Mouse (Mus musculus) kidney, postnatal 4 days (tissue): ENCODE measurements at regions not wholly inside any gene's neighbourhood (a gene's known extent, or its start where the extent isn't known, plus 50 kb on each side); places are given as distances from the start of the nearest gene placed in this dataset.

Experiments
- DNase-seq, 2 experiments: peaks; one replicate each; pipeline ENCODE4 v3.0.0; 2021; ENCODE audit warnings: mixed read lengths in 2 of 2

DNA sequence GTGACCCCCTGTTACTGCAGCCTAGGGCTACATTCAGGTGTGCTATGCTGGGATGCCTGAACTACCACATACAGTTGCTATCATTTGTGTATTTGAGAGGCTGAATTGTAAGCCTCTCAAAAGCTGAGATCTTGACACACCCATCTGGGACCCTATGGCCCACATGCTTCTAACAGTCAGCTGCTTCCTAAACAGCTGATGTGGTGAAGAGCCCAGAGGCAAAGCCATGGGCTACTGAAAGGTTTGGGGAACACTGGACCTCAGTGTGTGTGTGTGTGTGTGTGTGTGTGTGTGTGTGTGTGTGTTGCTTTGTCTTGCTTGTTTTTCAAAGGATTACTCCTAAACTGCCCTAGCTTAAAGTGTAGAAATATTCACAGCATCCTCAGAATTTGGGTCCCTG, 75.0 kb downstream of the Lbh start:
- DNase-seq: no peak

DNA sequence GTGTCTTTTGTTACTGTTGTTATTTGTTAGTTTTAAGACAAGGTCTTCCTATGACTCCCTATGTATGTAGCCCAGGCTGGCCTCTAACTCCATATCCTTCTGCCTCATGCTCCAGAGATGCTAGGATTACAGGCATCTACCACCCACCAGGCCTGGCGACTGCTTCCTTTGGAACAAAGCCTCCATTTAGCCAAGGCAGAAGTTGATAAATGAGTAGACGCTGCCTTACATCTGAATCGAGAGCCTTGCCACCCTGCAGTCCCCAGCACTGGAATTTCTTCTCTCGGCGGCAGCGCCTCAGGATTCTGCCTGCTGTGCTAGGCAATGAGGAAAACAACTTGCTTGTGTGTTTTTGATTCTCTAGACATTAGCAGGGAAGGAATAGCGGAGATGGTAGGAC, 75.5 kb downstream of the Lbh start:
- DNase-seq: no peak

DNA sequence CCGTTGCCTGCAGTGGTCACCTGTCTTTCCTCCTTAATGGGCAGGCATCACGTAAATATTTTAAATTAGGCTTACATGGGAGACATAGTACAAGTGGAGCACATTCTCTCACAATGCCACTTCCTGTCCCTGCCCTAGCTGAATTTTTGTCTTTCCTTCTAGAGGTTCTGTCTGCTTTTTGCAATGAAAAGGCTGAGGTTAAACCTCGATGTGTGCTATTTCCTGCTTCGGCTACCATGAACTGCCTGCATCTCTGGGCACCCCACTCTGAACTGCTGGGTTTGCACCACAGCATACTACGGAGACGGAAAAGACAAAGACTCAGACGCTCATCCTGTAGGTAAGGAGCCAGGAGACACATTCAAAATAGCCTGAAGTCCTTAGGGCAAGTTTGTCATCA, 78.4 kb downstream of the Lbh start:
- no peak for DNase-seq

DNA sequence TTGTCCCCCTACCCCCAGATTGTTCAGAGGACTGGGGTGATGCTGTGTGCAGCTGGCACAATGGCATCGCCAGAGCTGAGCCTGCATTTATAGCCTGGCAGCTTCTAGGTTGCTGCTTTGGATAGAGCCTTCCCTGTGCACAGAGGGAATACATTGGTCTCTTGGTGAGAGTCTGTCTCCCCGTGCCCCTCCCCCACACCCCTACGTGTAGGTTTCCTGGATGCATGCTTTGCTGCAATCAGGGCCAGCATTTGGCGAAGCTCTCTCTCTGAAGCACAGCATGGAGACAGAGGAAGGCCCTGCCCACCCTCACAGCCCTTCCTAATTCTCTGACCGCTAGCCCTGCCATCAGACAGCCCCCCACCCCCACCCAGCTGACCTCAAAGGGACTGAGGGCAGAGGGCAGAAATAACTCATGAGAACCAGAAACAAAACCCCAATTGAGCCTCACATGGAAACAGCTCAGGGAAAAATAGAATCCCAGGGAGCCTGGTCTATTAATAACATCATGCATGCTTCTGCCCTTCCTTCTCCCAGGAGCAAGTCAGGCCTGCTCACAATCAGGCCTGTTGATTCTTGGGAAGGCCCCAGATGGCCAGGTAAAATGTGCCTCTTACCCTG, 79.3 kb downstream of the Lbh start:
- peak; percentile 42 to 62 for DNase-seq

DNA sequence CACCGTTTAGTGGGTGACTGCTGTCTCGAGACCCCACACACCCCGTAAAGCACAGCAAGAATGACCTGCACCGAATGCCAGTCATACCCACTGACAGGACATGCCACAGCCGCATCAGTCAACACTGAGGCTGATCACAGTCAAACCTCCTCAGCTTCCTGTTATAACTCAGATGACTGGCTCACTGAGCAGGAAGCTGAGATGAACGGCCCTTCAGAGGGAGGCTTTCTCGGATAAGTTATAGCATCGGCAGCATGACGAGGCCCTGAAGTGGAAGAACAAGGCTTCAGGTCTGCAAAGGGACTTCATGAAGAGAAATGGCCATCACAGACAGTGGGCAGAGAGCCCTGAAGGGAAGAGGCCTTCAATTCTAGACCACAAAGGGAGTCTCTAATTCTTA, 87.0 kb downstream of the Lbh start:
- DNase-seq: no peak

DNA sequence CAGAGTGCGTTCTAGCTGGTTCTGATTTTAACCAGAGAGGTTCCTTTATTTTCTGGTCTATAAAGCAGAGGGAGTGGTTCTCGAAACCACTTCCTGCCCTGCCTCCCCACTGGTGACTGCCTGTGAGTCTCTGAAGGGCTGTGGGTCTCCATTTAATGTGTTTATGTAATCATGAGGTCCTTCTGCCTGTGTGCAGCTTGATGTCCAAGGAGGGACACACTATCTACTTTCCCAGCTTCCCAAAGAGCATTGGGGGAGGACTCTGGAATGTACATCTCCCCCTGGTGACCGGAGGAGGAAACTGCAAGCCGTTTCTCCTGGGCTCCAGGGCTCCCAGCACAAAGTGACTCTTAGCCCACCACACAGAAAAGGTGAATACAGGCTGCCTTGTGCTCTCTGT, 90.8 kb downstream of the Lbh start:
- peak; percentile 73 to 77 for DNase-seq

DNA sequence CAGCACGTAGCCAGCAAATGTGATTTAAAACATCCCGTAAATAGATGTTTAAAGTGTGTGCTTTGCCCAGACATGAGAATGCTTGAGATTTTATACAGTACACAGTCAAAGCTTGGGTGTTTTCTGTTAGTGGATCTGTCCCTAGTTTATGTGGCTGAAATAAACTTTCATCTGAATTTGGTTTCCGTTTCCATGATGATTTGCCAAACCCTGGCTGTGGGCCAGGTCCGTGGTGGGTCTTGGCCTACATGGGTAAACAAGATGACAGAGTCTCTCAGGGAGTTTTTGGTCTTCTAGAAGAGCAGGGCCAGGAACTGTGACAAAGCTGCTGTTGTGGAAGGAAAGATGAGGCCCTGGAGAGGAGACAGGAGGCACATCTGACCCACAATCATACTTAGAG, 91.9 kb downstream of the Lbh start:
- DNase-seq: peak; percentile 62 to 79

DNA sequence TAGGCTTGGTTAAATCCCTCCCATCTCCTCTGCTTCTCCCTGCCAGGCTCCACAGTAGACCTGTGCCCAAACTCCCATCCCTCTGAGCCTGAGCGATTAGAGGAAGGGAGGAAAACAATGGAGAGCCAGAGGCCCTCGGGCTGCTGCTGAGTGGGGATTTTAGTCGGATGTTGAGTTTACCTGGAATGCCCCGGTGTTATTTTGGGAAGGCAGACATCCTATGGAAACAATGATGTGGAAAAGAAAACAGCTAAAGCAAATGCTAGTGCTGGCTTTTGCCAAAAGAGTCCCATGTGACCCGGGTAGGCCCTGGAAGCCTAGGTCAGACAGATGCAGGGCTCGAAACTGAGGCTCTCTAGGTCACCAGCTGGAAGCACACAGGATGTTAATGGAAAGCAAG, 94.3 kb downstream of the Lbh start:
- DNase-seq: no peak

DNA sequence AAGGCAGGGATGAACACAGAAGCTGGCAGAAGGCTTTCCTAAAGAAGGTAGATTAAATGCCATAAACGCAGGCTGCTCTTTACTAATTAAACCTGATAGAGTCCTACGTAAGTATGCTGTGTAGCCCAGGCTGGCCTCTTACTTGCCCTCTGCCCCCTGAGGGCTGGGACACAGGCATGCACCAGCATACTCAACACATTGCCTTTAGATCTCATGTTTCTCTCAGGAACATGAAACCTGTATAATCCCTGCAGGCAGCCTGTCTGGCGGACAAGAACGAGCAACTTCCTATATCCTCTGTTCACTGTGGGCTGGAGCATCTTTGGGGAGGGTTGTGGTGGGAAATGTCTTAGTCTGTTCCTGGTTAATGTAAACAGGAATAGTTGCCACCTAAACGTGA, 94.8 kb upstream of the Lclat1 start:
- no peak for DNase-seq

DNA sequence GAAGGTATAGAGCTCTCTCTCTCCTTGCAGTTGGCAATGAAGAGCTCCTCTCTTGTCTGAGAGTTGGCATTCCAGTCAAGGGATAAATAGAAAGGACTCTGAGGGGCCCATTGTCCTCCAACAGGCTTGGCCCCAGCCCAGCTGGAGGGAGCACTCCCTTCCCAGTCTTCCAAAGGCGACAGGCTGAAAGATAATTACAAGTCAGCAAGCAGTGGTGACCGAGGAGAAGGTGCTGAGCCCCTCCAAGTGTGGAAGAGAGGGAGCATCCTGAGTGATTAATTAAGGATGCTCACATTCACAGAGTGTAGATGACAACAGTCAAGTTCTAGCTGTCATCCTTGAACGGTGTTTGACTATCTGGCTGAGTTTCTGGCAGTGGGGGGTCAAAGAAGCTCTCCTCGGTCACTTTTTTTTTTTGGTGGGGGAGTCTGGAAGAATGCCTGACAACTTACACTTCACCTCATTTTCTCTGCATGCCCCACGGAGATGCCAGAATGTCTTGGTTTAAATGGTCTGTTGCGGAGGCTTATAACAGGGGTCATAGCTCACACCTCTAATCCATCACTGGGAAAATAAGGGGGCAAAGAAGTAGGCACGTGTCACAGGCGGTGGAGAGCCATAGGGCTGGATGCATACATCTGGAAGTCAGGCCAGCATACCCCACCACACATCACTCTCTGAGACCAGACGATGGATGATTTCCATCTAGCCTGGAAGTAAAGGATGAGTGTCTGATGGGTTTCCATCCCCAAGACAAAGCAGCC, 93.5 kb upstream of the Lclat1 start:
- DNase-seq: no peak

DNA sequence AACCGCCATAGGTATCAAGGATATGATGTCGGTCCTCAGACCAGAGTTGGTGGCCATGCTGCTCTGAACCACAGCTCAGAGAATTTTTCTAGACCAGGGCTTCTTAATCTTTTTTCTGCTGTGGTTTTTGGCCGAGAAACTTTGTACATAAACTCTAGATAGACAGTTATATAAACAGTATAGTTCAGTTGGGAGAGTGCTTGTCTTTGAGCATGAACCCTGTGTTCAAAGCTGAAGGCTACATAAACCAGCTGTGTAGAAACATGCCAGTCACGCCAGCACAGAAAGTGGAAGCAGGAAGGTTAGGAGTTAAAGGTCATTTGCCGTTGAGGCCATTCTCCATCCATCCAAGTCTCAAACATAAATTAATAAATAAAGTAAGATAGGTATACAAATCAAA, 90.6 kb upstream of the Lclat1 start:
- no peak for DNase-seq

DNA sequence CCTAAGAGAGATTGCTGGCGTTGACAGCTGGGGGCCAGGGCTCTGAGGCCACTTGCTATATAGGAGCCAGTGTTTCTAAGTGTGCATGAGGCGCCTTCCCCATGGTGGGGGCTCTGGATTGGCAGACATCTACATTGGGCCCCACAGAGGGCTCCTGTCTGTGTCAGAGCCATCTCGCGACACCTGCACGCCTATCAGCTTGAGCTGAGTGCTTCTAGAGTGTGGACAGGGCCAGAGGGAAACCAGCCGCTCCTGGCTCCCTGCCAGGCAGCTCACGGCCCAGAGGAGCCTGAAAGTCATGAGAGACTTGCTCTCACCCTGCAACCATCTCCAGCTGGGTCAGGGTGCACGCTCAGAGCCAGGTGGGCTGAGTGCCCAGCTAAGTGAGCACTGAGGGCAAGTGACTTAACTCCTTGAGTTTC, 85.1 kb upstream of the Lclat1 start:
- DNase-seq: peak; percentile 75 to 83

DNA sequence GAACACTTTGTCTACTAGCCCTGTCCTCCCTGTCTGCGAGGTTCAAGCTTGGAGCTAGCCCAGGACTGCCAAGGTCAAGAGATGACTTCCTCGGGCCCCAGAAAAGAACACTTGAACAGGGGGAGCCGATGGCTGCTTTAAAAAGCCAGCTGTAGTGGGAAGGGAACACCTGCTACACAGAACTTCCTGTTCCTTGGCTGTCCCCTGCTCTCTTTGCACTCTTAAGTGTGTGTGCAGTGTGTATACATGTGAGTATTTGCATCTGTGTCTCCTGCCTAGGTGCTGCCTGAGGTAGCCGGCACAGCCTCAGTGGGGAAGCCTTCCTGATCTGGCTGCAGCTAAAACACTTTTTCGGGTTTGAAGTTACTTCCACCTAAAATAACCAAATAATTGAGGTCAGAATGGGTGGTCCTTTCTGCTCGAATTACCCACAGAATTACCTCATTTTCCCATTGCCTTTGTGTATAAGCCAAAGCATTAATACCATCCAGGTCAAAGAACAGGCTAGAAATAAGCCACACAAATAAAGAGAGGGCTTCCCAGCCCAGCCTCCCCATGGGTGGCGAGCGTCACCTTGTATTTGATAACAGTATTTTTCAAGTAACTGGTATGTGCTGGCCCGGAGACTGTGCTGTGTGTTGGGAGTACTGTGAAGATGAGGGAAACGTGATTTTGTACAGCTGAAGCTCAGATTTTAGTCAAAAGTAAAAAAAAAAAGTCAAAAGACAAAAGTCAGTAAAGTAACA, 84.2 kb upstream of the Lclat1 start:
- DNase-seq: no peak

DNA sequence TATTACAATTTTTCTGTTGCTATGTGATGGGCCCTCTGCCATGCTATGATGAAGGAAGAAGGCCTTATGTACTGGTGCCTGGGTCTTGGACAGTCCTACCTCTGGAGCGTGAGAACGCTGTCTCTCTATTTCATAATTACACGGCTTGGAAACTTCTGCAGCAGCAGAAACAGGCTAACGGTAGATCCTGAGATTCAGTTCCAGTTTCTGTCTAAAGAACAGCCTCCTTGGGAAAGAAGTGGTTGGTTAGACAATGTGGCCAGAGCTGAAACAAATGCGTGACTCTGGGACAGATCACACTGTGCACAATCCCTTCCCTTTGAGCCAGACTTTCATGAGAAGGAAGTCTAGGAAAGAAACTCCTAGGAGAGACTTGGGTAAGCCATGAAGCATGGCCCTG, 80.7 kb upstream of the Lclat1 start:
- no peak for DNase-seq

DNA sequence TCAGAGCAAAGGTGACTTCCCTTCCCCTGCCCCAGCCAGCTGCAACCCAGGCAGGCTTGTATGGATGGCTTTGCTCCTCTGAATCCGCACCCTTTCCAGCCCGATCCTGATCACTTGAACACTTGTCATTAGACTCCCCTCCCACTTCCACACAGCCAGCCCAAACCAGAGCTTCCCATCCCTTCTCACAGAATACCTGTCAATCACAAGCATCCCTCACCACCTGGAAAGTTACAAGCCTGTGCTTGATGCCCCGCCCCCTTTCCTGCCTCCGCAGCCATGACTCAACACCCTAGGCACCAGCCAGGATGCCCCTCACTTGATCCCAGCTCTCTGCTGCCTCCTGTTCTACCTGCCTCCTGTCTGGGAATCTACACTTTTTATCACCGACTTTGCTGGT, 76.0 kb upstream of the Lclat1 start:
- DNase-seq: no peak

DNA sequence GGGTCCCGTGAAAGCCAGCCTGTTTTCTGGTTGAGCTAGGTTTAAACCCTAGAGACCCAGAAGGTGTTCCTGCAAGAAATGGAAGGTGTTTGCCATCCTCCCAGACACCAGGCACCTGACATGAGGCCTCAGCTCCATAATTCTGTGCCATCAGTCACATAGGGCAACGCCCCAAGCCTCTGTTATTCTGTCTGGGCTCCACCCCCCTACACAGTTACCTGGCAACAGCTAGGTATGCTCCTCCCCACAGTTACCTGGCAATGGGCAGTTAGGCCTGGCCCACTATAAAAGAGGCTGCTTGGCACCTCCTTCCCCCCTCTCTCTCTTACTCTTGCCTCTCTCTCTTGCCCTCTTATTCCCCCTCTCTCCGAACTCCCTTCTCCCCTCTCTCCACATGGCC, 75.5 kb upstream of the Lclat1 start:
- DNase-seq: no peak

DNA sequence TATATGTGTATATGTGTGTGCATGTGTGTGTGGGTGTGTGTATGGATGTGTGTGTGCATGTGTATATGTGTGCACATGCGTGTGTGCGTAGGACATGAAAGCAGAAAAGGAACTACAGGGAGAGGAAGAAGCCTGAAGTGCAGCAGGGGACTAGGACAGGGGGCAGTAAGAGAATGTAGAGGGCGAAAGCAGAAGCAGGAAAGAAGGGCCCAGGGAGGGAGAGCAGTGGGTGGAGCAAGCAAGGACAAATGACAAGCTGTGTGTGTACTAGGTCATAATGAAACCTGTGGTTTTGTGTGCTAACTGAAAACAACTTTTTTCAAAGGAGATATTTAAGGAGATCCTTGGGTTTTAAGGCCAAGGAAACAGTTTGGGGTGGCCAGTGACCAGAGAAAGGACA, 73.4 kb upstream of the Lclat1 start:
- DNase-seq: peak in 1 of 2 experiments; percentile 37

DNA sequence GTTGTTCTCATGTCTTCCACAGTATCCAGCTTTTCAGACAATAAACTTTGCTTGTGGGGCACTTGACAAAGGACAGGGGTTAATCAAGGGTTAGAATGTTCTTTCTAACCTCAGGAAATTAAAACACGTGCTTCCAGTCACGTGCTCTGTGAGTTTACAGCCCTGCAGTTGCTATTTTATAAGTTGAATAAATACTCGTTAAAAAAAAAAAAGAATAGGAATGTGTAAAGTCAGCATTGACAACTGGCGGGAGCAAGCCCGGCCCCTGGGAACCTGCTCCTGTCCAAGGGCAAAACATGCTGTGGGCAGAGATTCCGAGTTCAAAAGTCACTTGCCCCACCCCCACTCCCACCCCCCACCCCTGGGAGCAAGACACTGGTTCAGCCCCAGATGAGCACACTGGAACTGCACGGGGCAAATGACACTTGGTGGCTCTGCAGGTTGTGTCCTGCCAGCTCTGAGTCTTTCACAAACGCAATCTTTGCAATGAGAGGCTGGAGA, 72.8 kb upstream of the Lclat1 start:
- peak in 1 of 2 experiments; percentile 61 for DNase-seq

DNA sequence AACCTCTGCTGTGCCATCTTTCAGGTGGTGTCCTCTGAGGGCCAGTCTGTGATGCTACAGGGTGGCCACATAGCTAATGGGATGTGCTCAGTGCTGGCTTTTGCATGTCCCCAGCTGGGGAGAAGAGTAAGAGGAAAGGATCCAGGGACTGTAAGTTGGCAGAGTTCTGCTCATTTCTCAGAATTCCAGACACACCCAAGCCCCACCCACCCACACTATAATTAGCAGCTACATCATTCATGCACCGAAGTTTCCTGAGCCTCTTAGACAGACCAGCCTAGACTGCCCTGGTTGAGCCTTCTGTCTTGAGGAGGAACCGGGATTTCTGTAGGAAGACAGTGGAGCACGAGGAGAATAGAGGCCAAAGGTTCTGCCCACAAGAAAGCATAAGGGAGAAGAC, 70.9 kb upstream of the Lclat1 start:
- DNase-seq: no peak

DNA sequence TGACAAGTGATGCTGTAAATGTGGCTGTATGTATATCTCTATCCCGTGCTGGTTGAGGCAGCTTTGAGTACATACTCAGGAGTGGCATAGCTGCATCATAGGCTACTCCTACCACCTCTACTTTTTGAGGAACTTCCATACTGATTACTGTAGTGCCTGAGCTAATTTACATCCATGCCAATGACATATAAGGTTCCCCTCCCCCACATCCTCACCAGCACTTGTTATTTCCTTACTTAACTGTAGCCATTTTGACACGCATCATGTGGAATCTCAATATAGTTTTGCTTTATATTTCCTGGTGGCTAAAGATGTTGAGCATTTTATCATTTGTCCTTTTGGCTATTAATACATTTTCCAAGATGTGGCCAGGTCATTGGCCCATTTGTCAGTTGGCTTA, 69.2 kb upstream of the Lclat1 start:
- DNase-seq: no peak

DNA sequence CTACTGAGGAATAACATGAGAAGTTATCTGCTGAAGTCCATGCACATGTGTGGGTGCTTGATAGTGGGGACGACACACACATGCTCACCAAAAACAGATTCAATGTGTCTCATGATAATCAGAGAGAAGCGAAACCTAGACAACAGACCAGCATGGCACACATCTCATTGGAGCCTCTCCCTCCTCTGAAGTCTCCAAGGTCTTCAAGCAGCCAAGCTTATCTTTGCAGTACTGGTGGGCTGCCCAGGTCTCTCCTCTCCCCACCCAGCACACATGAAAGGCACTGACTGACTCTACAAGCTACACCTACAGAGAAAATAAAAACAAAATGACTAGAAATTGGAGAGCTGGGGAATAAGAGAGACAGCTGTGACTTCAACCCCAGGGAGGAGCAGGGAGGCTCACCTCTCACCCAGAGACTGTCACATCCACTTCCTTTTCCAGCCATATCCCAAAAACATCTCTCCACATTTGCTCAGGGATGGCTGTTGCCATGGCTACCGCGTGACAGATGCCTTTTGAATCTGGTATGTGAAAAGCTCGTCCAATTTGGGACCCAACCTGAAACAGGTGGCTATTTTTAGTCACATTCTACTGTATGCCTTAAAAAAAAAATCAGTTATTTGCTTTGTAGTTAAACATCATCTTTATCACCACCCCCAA, 62.7 kb upstream of the Lclat1 start:
- DNase-seq: no peak

DNA sequence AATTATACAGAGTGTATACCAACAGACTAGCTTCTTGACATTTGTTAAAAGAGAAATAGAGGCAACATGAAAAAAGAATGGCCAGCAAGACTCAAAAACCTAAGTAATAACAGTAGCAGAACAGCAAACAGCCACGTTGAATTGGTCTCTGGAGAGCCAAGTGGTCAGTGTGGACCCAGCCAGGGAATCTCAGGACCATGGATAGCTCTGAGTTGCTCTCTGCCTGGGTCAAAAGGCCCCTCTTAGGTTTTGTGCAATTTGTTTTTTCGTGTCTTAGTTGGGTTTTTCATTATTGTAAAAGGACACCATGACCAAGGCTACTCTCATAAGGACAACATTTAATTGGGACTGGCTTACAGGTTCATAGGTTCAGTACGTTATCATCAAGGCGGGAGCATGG, 60.8 kb upstream of the Lclat1 start:
- peak; percentile 41 to 58 for DNase-seq

DNA sequence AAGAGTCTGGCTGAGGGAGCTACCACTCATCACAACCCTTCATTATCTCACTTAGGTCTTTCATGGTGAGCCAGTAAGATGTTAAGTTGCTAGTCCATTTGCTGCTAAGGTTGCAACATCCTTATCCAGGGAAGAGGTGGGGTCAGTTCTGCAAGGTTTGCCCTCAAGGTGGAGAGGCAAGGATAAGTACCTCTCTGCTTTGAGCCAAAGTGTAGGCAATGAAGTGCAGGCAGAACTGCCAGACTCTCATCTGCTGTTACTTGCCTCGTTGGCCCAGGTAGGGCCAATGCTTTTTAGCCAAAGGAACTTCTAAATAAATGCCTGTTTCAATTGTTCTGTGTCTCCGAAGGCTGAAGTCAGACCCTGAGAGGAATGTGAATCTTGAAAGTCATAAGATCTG, 59.6 kb upstream of the Lclat1 start:
- no peak for DNase-seq
